Mouse (Mus musculus) bone marrow, adult 2 months (tissue): Measurements from ENCODE around the gene Bad. TPM values are rescaled to one million over a fixed set of nuclear protein-coding genes. Genes with fewer than 3 reads are reported as not detected.

Experiments used
- H3K27ac ChIP-seq: fragments of 200-500 bp; 2 replicates; pipeline ENCODE4 v1.5.1; 2012; ENCODE audit warnings: low read depth, mild to moderate bottlenecking, control low read depth, inconsistent platforms, low read length; ENCODE audit not compliant: control insufficient read depth, poor library complexity, insufficient read depth
- H3K4me1 ChIP-seq: fragments of 200-500 bp; 2 replicates; pipeline ENCODE4 v1.6.1; 2011; ENCODE audit warnings: low read length; ENCODE audit not compliant: control insufficient read depth, insufficient read depth
- H3K4me3 ChIP-seq: fragments of 200-500 bp; replicated peaks from 2 replicates; pipeline ENCODE3; 2011; ENCODE audit warnings: mild to moderate bottlenecking, low read depth, low read length, control low read depth; ENCODE audit not compliant: control insufficient read depth
- CTCF ChIP-seq: fragments of 200-500 bp; IDR thresholded peaks from 2 replicates; pipeline ENCODE4 v1.5.1; 2011; ENCODE audit warnings: low read length, control low read depth; ENCODE audit not compliant: control insufficient read depth, insufficient read depth
- POLR2A ChIP-seq: fragments of 200-500 bp; IDR thresholded peaks from 2 replicates; pipeline ENCODE4 v1.6.1; 2011; ENCODE audit warnings: low read depth, mild to moderate bottlenecking, control low read depth, low read length, borderline replicate concordance; ENCODE audit not compliant: control insufficient read depth
- WGBS: fragments of 180-500 bp; shearing (Covaris S2); methylation state at CpG from one replicate; pipeline ENCODE4 v1.1.7; 2018; 5-methylcytosine and 5-hydroxymethylcytosine counted together
- polyA plus RNA-seq: library from polyadenylated mRNA; stranded (reverse); fragments of >200 nt; gene quantifications from 2 replicates; pipeline ENCODE4 v1.2.4, GENCODE M21; 2011; ENCODE audit warnings: low replicate concordance; ENCODE audit not compliant: missing spikeins, insufficient read depth, insufficient read length

The Bad gene
- polyA plus RNA-seq, 1 experiment = 20.4 TPM

DNA sequence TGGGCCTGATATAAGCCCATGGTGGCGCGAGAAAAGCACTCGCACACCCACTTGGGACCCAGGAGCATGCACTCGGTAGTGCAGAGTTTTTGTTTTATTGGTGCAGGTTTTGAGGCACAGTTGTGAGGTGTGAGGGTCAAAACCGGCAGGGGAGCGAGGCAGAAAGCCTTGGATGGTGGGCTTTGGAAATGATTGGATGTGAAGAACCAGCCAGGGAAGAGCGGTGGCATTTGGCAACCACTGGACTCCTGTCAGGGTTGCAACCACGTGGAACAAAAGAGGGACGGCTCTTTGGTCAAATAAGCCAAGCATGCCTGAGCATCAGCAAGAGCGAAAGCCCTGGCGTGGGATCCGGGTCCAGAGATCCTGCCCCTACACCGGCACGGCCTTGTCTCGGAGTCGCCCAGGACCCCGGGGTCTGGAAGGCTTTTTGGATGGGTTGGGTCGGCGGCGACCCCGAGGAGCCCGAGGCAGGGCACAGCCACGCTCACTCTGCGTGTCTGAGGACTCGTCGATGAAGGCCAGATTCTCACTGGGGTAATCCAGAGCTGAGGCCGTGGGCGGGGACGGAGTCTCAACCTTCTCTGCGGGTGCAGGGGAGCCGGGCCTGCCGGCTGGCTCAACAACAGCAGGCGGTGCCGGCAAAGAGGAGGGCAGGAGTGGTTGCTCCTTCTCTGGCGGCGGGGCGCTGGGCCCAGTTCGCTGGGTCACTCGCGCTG is 15.9 kb upstream of the Bad start:
- TF ChIP-seq POLR2A (no peak), CTCF (no peak)
- Histone ChIP-seq H3K27ac (no peak overlapping the region), H3K4me1 (peaks cover 4% of the 10 kb centered on the region; the same call in 1 of the 2 replicates), H3K4me3 (no peak overlapping the region)
- 29% methylated on average over 40 of the region's 40 CpGs for WGBS

DNA sequence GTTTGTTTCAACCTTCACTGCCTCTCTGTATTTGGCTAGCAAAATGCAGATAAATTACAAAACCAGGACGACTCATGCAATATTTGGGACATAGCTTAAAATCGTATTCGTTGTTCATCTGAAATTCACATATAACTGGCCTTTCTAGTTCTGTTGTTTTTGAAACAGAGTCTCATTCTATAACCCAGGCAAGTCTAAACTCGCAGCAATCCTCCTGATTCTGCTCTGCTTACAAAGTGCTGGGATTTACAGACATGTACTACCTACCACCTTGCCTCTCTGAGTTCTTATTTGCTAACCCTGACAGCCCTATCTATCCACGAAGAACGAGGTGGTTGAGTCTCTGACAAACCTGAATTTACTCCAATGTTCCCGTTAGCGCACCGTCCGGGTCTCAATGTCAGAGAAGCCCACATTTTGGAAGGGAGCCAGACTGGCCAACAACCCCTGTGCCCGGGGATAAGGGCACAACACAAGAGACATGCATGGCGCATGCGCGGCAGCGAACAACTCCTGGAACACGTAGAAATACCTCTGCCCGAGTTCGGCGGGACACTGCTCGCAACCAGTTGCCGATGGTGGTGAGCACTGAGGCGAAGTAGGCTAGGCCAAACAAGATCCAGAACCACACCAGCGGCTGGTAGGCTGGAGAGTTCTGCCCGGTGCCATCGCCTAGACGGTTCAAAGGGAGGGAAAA is 15.0 kb upstream of the Bad start:
- Histone ChIP-seq H3K27ac (no peak overlapping the region), H3K4me1 (peaks cover 4% of the 10 kb centered on the region; the same call in 1 of the 2 replicates), H3K4me3 (no peak overlapping the region)
- WGBS = 13% methylated on average over 26 of the region's 26 CpGs
- TF ChIP-seq POLR2A (no peak), CTCF (no peak)

DNA sequence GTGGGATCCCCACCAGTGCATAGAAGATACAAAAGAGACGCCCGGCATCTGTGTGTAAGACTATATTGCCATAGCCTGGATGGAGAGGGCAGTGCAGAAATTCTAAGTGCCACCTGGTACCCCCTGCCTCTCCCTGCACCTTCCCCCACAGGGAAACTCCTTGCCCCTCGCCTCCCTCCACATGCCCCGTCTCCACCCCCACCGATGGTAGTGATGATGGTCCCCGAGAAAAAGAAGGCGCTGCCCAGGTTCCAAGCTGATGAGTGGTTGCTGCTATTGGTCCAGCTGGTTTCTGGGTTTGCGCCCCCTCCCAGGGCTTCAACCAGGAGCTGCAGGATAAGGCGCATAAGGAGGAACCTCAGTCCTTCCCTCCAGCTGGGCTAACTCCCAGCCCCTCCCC is 13.6 kb upstream of the Bad start:
- Histone ChIP-seq H3K27ac (no peak overlapping the region), H3K4me3 (no peak overlapping the region), H3K4me1 (peaks cover 2% of the 10 kb centered on the region; the same call in 1 of the 2 replicates)
- 15% methylated on average over 9 of the region's 9 CpGs for WGBS
- no peak for TF ChIP-seq CTCF
- no peak for TF ChIP-seq POLR2A

DNA sequence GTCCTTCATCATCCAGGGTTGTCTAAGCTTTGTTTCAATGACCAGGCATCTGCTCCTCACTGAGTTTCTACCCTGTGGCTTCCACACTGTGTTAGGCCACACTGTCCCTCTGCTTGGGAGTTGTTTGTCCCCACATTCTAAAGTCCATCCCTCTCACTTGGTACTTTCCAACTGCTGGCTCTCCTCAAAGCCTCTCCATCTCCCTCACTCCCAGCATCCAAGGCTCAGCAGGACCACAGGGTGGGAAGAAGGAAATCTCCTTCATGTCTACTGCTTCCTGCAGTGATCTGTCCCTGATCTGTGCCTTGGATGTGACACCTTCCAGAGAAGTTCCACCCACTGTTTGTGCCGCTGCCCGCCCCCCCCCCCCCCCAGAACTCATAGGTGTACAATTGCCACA is 10.7 kb upstream of the Bad start:
- no peak for TF ChIP-seq POLR2A
- no peak for TF ChIP-seq CTCF
- H3K27ac ChIP-seq = no peak overlapping the region
- H3K4me1 ChIP-seq = peaks cover 2% of the 10 kb centered on the region
- WGBS = 32% methylated on average over 2 of the region's 2 CpGs
- H3K4me3 ChIP-seq = no peak overlapping the region

DNA sequence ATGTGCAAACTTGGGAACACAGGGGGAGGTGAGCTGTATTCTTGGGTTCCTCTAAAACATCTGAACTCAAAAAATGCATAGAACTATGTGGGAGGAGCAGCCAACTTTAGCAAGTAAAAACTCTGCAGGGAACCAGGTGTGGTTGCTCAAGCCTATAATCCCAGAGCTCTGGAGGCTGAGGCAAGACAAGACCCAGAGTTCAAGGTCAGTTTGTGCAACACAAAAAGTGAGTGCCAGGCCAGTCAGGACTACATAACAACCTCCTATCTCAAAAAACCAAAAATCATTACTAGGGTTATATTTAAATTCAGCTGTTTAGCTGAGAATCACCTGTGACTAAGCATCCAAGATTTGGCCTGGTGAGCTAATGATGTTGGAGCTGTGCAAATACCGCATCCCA is 9.6 kb upstream of the Bad start:
- TF ChIP-seq CTCF = no peak
- no peak for TF ChIP-seq POLR2A
- 60% methylated on average over 1 of the region's 1 CpGs for WGBS

DNA sequence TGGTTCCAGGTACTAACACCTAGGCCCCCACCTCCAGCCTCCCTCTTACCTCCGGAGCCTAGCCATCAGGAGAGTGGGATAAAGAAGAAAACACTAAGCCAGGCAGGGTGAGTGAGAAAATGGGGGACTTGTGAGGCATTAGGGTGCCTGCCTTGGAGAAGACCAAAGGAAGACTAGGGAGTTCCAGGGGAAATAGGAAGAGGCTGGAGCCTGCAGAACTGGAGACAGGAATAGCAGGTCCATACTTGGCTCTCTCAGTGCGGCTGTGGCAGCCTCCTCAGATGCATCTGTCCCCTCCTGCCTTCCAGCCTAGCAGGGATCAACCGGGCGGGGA is 8.6 kb upstream of the Bad start:
- TF ChIP-seq POLR2A (no peak), CTCF (no peak)
- H3K4me1 ChIP-seq = peaks cover 2% of the 10 kb centered on the region; the same call in 1 of the 2 replicates
- H3K4me3 ChIP-seq = no peak overlapping the region
- no peak overlapping the region for H3K27ac ChIP-seq
- 45% methylated on average over 4 of the region's 4 CpGs for WGBS

More for the DNA sequence above, 9.6 kb upstream of the Bad start:
- Histone ChIP-seq H3K4me3 (no peak overlapping the region), H3K27ac (no peak overlapping the region), H3K4me1 (peaks cover 2% of the 10 kb centered on the region; the same call in 1 of the 2 replicates)

DNA sequence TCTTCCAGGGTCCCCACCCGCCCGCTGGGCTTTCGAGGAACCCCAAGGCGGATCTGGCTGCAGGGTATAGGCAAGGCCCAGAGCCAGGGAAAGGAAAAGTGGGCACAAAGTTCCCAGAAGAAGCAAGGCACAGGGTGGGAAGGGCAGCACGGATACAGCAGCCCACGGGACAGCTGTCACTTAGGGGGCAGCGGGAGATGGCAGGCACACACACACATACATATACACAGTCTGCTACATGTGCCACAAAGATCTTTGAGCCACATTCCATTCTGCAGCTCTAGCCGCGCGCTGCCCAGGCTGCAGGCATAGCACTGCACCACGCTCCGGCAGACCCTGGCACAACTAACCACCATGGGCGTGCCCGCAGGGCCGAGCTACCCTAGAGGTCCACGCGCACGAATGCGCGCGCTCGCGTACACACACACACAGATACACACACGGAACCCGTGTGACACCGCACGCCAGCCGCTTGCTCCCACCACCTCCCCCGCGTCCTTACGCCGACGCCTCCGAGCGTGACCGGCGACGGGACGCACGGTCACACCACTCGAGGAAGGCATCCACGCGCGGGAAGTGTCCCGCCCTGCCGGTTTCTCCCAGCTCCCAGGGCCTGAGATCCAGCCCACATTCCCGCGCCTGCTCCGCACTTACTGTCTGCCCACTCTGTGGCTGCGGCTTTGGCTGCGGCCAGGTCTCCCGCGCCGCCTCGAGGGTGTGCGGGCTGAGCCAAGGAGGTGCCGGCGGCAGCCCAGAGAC is 8.0 kb upstream of the Bad start:
- Histone ChIP-seq H3K4me3 (no peak overlapping the region), H3K4me1 (peaks cover 2% of the 10 kb centered on the region; the same call in 1 of the 2 replicates), H3K27ac (no peak overlapping the region)
- WGBS = 5% methylated on average over 58 of the region's 58 CpGs
- TF ChIP-seq CTCF = no peak
